Mouse (Mus musculus) liver, postnatal 0 days (tissue): ENCODE data around the gene Tsc22d1. TPM values are rescaled to one million over a fixed set of nuclear protein-coding genes. Genes with fewer than 3 reads are reported as not detected.

Experiments
- ATAC-seq: fragments of 200-750 bp; cut with Nextera tagmentation; 2 replicates; pipeline ENCODE4 v1.8.0; 2017; ENCODE audit warnings: mild to moderate bottlenecking, moderate library complexity
- DNase-seq: peaks from one replicate; pipeline ENCODE4 v3.0.0-alpha.2; 2016
- H3K27ac ChIP-seq: fragments of 300-500 bp; sonication (generic); 2 replicates; pipeline ENCODE4 v1.5.1; 2014; ENCODE audit warnings: antibody characterized with exemption, moderate library complexity, mild to moderate bottlenecking, low read depth
- H3K27me3 ChIP-seq: fragments of 300-500 bp; sonication (generic); 2 replicates; pipeline ENCODE4 v1.6.1; 2014; ENCODE audit warnings: low read length, control low read depth, mixed read lengths; ENCODE audit not compliant: insufficient read depth
- H3K36me3 ChIP-seq: fragments of 300-500 bp; sonication (generic); replicated peaks from 2 replicates; pipeline ENCODE4 v1.6.1; 2014; ENCODE audit warnings: mild to moderate bottlenecking, control low read depth, low read length, moderate library complexity, mixed read lengths; ENCODE audit not compliant: insufficient read depth
- H3K4me1 ChIP-seq: fragments of 300-500 bp; sonication (generic); 2 replicates; pipeline ENCODE4 v1.6.1; 2014; ENCODE audit warnings: antibody characterized with exemption, mild to moderate bottlenecking, control low read depth; ENCODE audit not compliant: insufficient read depth
- H3K4me2 ChIP-seq: fragments of 300-500 bp; sonication (generic); 2 replicates; pipeline ENCODE4 v1.6.1; 2014; ENCODE audit warnings: low read depth, mild to moderate bottlenecking, low read length, moderate library complexity, mixed read lengths
- H3K4me3 ChIP-seq: fragments of 300-500 bp; sonication (generic); 2 replicates; pipeline ENCODE4 v1.5.1; 2014; ENCODE audit warnings: low read depth, low read length
- H3K9ac ChIP-seq: fragments of 300-500 bp; sonication (generic); replicated peaks from 2 replicates; pipeline ENCODE4 v1.6.1; 2014; ENCODE audit warnings: mild to moderate bottlenecking, moderate library complexity
- H3K9me3 ChIP-seq: fragments of 300-500 bp; sonication (generic); 2 replicates; pipeline ENCODE4 v1.6.1; 2016; ENCODE audit warnings: mild to moderate bottlenecking, control low read depth, low read length, mixed read lengths
- CTCF ChIP-seq: sonication (generic); IDR thresholded peaks from 2 replicates; pipeline ENCODE4 v1.5.1; 2016; ENCODE audit warnings: antibody characterized with exemption, low read depth
- EP300 ChIP-seq: IDR thresholded peaks from 2 replicates; pipeline ENCODE4 v1.6.1; 2016; ENCODE audit warnings: antibody characterized with exemption, low read depth, mild to moderate bottlenecking
- WGBS: fragments of 180-500 bp; shearing (Covaris S2); extraction: QIAGEN DNeasy Blood & Tissue Kit; methylation state at CpG from one replicate; pipeline ENCODE4 v1.1.7; 2014; ENCODE audit not compliant: insufficient replicate concordance; 5-methylcytosine and 5-hydroxymethylcytosine counted together
- polyA plus RNA-seq: library from polyadenylated mRNA; unstranded; fragments of >200 nt; fragmentation: Nextera tagmentation; extraction: Ambion mirVana; gene quantifications from 2 replicates; pipeline ENCODE4 v1.2.1, GENCODE M21; 2015

Tsc22d1 gene
- polyA plus RNA-seq, 1 experiment from 2014 or later: 137 TPM

- no peak overlapping the region for H3K27ac ChIP-seq
- no peak for TF ChIP-seq CTCF
- ATAC-seq: no peak
Observed at GRCm38 (mm10) chr14:76463414-76464098, 48.8 kb downstream of the Tsc22d1 start.

GRCm38 (mm10) chr14:76464967-76465366 lies 50.2 kb downstream of the Tsc22d1 start:
- WGBS: 72% methylated on average over 3 of the region's 3 CpGs
- Histone ChIP-seq H3K27me3 (no peaks in the 10 kb centered on the region), H3K27ac (no peak overlapping the region), H3K4me2 (no peak overlapping the region), H3K4me3 (no peak overlapping the region), H3K4me1 (no peaks in the 10 kb centered on the region), H3K36me3 (no peaks in the 10 kb centered on the region), H3K9ac (no peak overlapping the region), H3K9me3 (no peaks in the 10 kb centered on the region)
- TF ChIP-seq CTCF: no peak
- TF ChIP-seq EP300: no peak
- no peak for DNase-seq
- no peak for ATAC-seq

More at GRCm38 (mm10) chr14:76463414-76464098, 48.8 kb downstream of the Tsc22d1 start:
- DNase-seq: no peak
- H3K4me2 ChIP-seq: no peak overlapping the region
- H3K4me1 ChIP-seq: no peaks in the 10 kb centered on the region
- no peak overlapping the region for H3K9ac ChIP-seq
- no peaks in the 10 kb centered on the region for H3K9me3 ChIP-seq
- H3K27me3 ChIP-seq: no peaks in the 10 kb centered on the region
- H3K36me3 ChIP-seq: no peaks in the 10 kb centered on the region
- H3K4me3 ChIP-seq: no peak overlapping the region
- 60% methylated on average over 4 of the region's 4 CpGs for WGBS

GRCm38 (mm10) chr14:76466641-76467323 lies 52.0 kb downstream of the Tsc22d1 start:
- ATAC-seq: peak; percentile 62
- Histone ChIP-seq H3K4me3 (no peak overlapping the region), H3K27me3 (no peaks in the 10 kb centered on the region), H3K4me2 (no peak overlapping the region), H3K9ac (no peak overlapping the region), H3K27ac (no peak overlapping the region), H3K9me3 (no peaks in the 10 kb centered on the region), H3K4me1 (no peaks in the 10 kb centered on the region), H3K36me3 (no peaks in the 10 kb centered on the region)
- DNase-seq: peak; percentile 81
- TF ChIP-seq EP300 (no peak), CTCF (peak; percentile 75)
- 38% methylated on average over 18 of the region's 18 CpGs for WGBS

GRCm38 (mm10) chr14:76467932-76468331 lies 53.2 kb downstream of the Tsc22d1 start:
- Histone ChIP-seq H3K27me3 (no peaks in the 10 kb centered on the region), H3K36me3 (no peaks in the 10 kb centered on the region), H3K9me3 (no peaks in the 10 kb centered on the region), H3K9ac (no peak overlapping the region), H3K4me1 (no peaks in the 10 kb centered on the region), H3K27ac (no peak overlapping the region), H3K4me3 (no peak overlapping the region), H3K4me2 (no peak overlapping the region)
- WGBS: 77% methylated on average over 11 of the region's 11 CpGs
- DNase-seq: no peak
- no peak for TF ChIP-seq CTCF
- TF ChIP-seq EP300: no peak
- no peak for ATAC-seq

GRCm38 (mm10) chr14:76471301-76471700 lies 56.5 kb downstream of the Tsc22d1 start:
- TF ChIP-seq CTCF (no peak), EP300 (no peak)
- WGBS: 77% methylated on average over 19 of the region's 19 CpGs
- H3K36me3 ChIP-seq: no peaks in the 10 kb centered on the region
- no peak overlapping the region for H3K27ac ChIP-seq
- no peak overlapping the region for H3K9ac ChIP-seq
- no peaks in the 10 kb centered on the region for H3K27me3 ChIP-seq
- H3K4me3 ChIP-seq: no peak overlapping the region
- no peaks in the 10 kb centered on the region for H3K4me1 ChIP-seq
- no peak overlapping the region for H3K4me2 ChIP-seq
- no peaks in the 10 kb centered on the region for H3K9me3 ChIP-seq
- ATAC-seq: no peak
- no peak for DNase-seq

- Histone ChIP-seq H3K4me1 (peaks cover 4% of the 10 kb centered on the region; the same call in 1 of the 2 replicates), H3K27ac (no peak overlapping the region), H3K9me3 (no peaks in the 10 kb centered on the region), H3K27me3 (no peaks in the 10 kb centered on the region), H3K36me3 (no peaks in the 10 kb centered on the region), H3K4me3 (no peak overlapping the region), H3K4me2 (no peak overlapping the region), H3K9ac (no peak overlapping the region)
- ATAC-seq (no peak), DNase-seq (no peak)
- TF ChIP-seq EP300 (no peak), CTCF (no peak)
- 80% methylated on average over 8 of the region's 8 CpGs for WGBS
Observed at GRCm38 (mm10) chr14:76472487-76472886, 57.7 kb downstream of the Tsc22d1 start.
